Mouse (Mus musculus) forebrain, embryonic 10.5 days (tissue): ENCODE results near the gene Xxylt1. TPM values are rescaled to one million over a fixed set of nuclear protein-coding genes. Genes with fewer than 3 reads are reported as not detected.

Source experiments
- DNase-seq: peaks from one replicate; pipeline ENCODE4 v3.0.0-alpha.2; 2017; ENCODE audit warnings: low spot score; ENCODE audit errors: extremely low spot score
- H3K27ac ChIP-seq: fragments of 300-500 bp; sonication (generic); 2 replicates; pipeline ENCODE4 v1.5.1; 2016; ENCODE audit warnings: mild to moderate bottlenecking
- H3K27me3 ChIP-seq: fragments of 300-500 bp; sonication (generic); 2 replicates; pipeline ENCODE4 v1.6.1; 2016; ENCODE audit warnings: mild to moderate bottlenecking; ENCODE audit not compliant: poor library complexity, severe bottlenecking
- H3K36me3 ChIP-seq: fragments of 300-500 bp; sonication (generic); replicated peaks from 2 replicates; pipeline ENCODE4 v1.6.1; 2016; ENCODE audit warnings: mild to moderate bottlenecking, moderate library complexity
- H3K4me1 ChIP-seq: fragments of 300-500 bp; sonication (generic); 2 replicates; pipeline ENCODE4 v1.6.1; 2016
- H3K4me3 ChIP-seq: fragments of 300-500 bp; sonication (generic); 2 replicates; pipeline ENCODE4 v1.5.1; 2016; ENCODE audit warnings: mild to moderate bottlenecking, moderate library complexity
- H3K9me3 ChIP-seq: fragments of 300-500 bp; sonication (generic); 2 replicates; pipeline ENCODE4 v1.6.1; 2016; ENCODE audit warnings: mild to moderate bottlenecking, moderate library complexity
- WGBS: fragments of 180-500 bp; shearing (Covaris S2); methylation state at CpG from one replicate; pipeline ENCODE4 v1.1.7; 2016; 5-methylcytosine and 5-hydroxymethylcytosine counted together
- polyA plus RNA-seq: library from polyadenylated mRNA; unstranded; fragments of >200 nt; fragmentation: Nextera tagmentation; extraction: Ambion mirVana; gene quantifications from 2 replicates; pipeline ENCODE4 v1.2.1, GENCODE M21; 2016

Gene Xxylt1
- polyA plus RNA-seq, 1 experiment from 2014 or later, result 13.9 TPM

DNA sequence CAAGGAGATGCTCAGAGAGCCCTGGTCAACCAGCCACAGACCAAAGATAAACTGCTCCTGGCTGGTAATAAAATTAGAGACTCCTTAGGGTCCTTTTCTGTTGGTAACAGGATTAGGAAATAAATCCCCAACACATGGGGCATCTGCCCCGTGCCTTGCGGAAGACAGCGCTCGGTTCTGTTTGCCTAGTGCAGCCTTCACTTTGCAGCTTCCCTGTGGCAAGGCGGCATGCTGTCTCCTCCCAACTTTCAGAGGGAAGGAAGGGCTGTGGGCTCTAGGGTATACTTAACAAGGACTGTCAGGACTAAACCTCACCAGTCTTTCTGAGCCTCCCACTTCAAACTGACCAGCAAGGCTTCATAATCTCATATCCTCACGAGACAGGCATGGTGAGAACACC lies 103.5 kb downstream of the Xxylt1 start:
- Histone ChIP-seq H3K9me3 (no peaks in the 10 kb centered on the region), H3K4me3 (no peak overlapping the region), H3K27ac (0 out of 2 replicates have a peak overlapping the region, but pooled peaks have one; percentile 25), H3K4me1 (peaks cover 20% of the 10 kb centered on the region), H3K27me3 (no peaks in the 10 kb centered on the region), H3K36me3 (no peaks in the 10 kb centered on the region)
- 58% methylated on average over 6 of the region's 6 CpGs for WGBS
- DNase-seq, result no peak

- Histone ChIP-seq H3K4me1 (peaks cover 20% of the 10 kb centered on the region), H3K27ac (0 out of 2 replicates have a peak overlapping the region, but pooled peaks have one; percentile 25), H3K27me3 (no peaks in the 10 kb centered on the region), H3K9me3 (no peaks in the 10 kb centered on the region), H3K36me3 (no peaks in the 10 kb centered on the region), H3K4me3 (no peak overlapping the region)
- DNase-seq, result peak; percentile 91
- WGBS, result 6% methylated on average over 3 of the region's 3 CpGs
Observed at GRCm38 (mm10) chr16:30977186-30977585, 104.0 kb downstream of the Xxylt1 start.

DNA sequence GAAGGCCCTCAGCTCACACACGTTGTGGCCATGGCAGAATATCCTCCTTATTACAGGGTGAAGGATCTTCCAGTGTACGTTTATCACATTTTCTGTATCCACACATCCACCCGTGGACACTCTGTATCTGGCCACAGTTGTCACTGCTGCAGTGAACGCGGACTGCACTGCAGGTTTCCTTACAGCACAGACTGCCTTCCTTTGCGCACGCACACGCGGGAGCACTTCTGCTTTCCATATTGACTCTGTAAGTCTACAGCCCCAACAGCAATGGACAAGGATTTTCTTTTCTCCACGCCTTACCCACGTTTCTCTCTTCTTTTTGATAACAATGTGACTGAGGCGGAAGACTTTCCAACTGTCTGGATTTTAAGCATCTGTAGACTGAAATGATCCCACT lies 106.7 kb downstream of the Xxylt1 start:
- Histone ChIP-seq H3K9me3 (no peaks in the 10 kb centered on the region), H3K4me3 (no peak overlapping the region), H3K27me3 (no peaks in the 10 kb centered on the region), H3K4me1 (peaks cover 24% of the 10 kb centered on the region), H3K27ac (no peak overlapping the region; the same call in 1 of the 2 replicates), H3K36me3 (no peaks in the 10 kb centered on the region)
- DNase-seq, result no peak
- 93% methylated on average over 12 of the region's 12 CpGs for WGBS

DNA sequence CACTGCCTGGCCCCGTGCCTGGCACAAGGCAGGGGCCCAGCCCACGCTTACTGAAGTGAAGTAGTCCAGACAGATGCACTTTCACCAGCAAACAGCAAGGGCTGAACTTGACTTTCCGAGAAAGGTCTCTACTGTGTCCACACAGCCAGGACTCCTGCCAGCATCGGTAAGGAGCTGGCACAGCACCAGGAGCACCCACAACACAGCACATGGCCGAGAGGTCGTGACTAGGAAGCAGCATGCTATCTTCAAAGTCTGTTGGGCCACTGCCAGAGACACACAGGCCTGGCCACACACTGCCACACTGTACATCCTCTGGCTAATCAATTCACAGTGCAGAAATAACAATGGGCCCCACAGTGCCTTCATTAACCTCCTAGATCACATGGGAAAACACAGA lies 107.8 kb downstream of the Xxylt1 start:
- no peaks in the 10 kb centered on the region for H3K36me3 ChIP-seq
- 0 out of 2 replicates have a peak overlapping the region, but pooled peaks have one; percentile 25 for H3K27ac ChIP-seq
- H3K9me3 ChIP-seq, result no peaks in the 10 kb centered on the region
- no peaks in the 10 kb centered on the region for H3K27me3 ChIP-seq
- H3K4me3 ChIP-seq, result no peak overlapping the region
- WGBS, result 80% methylated on average over 6 of the region's 6 CpGs
- no peak for DNase-seq
- peaks cover 28% of the 10 kb centered on the region for H3K4me1 ChIP-seq

- no peak for DNase-seq
- Histone ChIP-seq H3K27ac (no peak overlapping the region), H3K4me1 (peaks cover 20% of the 10 kb centered on the region), H3K4me3 (no peak overlapping the region), H3K27me3 (no peaks in the 10 kb centered on the region), H3K9me3 (no peaks in the 10 kb centered on the region), H3K36me3 (no peaks in the 10 kb centered on the region)
- WGBS, result 88% methylated on average over 18 of the region's 18 CpGs
Observed at GRCm38 (mm10) chr16:30971950-30972541, 109.2 kb downstream of the Xxylt1 start.

DNA sequence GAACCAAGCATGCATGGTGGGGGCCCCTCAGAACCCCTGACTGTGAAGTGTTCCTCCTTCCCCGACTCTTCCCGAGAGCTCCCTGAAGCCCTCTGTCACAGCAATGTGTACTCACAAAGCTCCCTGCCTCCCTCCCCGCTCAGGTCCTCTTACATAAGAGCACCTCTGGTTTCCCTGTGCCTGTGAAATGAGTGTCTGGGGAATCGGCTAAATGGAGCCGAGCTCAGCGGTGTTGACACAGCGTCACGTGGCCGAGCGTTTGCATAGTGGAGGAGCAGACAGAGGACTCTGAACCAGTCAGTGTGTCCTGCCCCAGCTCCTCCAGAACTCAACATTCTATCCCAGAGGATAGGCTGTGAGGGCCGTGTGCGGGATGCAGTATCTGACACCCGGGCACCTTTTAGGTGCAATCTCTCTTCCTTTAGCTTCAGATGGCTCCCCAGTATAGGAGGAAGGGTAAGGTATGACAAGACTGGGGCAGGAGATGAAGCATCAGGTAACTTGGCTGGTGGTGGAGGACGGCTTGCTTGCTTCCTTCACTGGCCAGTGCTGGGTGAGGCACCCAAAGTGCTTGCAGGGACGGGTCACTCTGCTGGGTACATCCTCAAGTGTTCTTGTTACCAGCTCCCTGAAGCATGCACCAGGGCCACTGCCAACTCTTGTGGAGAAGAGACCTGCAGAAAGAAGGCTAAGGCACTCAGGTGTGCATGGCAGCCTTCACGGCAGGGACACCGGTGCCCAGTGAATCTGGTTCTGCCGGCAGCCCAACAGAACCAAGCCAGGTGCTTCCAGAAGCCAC lies 111.8 kb downstream of the Xxylt1 start:
- peak overlapping the region; percentile 30; the same call in 1 of the 2 replicates for H3K27ac ChIP-seq
- H3K4me3 ChIP-seq, result no peak overlapping the region
- H3K4me1 ChIP-seq, result peaks cover 22% of the 10 kb centered on the region
- DNase-seq, result no peak
- no peaks in the 10 kb centered on the region for H3K9me3 ChIP-seq
- H3K36me3 ChIP-seq, result 0 out of 2 replicates have a peak, but pooled peaks cover 5% of the 10 kb centered on the region
- H3K27me3 ChIP-seq, result no peaks in the 10 kb centered on the region
- 84% methylated on average over 18 of the region's 18 CpGs for WGBS

DNA sequence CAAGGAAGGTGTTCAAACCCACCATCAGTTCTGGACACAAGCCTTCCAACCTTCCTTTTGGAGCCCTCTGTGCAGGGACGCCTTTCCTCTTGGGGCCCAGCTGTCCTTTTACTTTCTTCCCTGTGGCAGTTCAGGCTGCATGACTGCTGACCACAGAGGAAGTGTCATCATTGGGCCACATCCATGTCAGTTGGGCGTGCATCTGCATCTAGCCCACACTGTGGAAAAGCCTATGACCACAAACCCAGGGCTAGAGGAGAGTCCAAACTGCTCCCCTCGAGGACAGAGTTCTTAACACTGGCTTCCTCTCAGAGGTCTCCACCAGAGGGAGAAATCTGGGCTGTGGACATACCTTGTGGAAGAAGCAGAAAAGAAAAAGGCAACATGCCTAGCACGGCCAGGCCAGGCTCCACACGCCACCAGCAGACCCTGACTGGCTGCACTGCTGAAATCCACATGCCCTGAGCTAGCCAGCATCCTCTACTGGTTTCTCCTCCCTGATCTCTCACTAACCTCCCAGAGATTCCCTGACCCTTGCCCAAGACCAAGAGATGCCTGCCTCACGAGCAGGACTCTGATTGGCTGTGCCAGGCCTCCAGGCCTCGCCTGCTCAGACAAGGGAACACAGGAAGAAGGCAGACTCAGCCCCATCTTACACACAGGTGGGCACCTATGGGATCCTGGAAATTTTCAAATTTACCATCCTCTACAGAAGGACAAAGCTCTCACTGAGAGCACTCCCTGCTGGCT lies 112.7 kb downstream of the Xxylt1 start:
- Histone ChIP-seq H3K36me3 (0 out of 2 replicates have a peak, but pooled peaks cover 5% of the 10 kb centered on the region), H3K27me3 (no peaks in the 10 kb centered on the region), H3K9me3 (no peaks in the 10 kb centered on the region), H3K27ac (no peak overlapping the region), H3K4me1 (peaks cover 24% of the 10 kb centered on the region), H3K4me3 (no peak overlapping the region)
- WGBS, result 85% methylated on average over 7 of the region's 7 CpGs
- DNase-seq, result no peak

GRCm38 (mm10) chr16:30966684-30967083 lies 114.5 kb downstream of the Xxylt1 start:
- Histone ChIP-seq H3K27me3 (no peaks in the 10 kb centered on the region), H3K4me3 (no peak overlapping the region), H3K36me3 (0 out of 2 replicates have a peak, but pooled peaks cover 5% of the 10 kb centered on the region), H3K4me1 (peaks cover 20% of the 10 kb centered on the region), H3K27ac (no peak overlapping the region), H3K9me3 (no peaks in the 10 kb centered on the region)
- no peak for DNase-seq
- WGBS, result 87% methylated on average over 5 of the region's 5 CpGs

DNA sequence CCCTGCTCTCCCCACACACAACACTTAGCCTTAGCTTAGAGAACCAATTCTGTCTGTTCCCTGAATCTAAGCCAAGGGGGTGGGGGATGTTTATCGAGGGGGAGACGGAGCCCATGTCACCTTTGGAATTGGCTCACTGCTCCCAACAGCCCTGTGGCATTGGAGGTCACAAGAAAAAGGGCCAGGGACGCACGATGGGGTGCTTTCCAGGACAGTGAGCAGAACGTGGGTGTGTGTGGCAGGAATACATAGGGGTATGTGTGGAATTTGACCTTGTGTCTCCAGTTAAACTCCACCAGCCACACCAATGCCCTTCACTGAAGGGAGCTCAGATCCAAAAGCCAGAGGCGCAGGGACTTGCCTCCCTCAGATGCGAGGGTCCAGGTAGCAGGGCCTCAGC lies 116.3 kb downstream of the Xxylt1 start:
- H3K36me3 ChIP-seq, result 0 out of 2 replicates have a peak, but pooled peaks cover 5% of the 10 kb centered on the region
- peak overlapping the region; percentile 49; the same call in 1 of the 2 replicates for H3K27ac ChIP-seq
- H3K4me1 ChIP-seq, result peaks cover 19% of the 10 kb centered on the region
- H3K27me3 ChIP-seq, result no peaks in the 10 kb centered on the region
- no peak for DNase-seq
- no peaks in the 10 kb centered on the region for H3K9me3 ChIP-seq
- 80% methylated on average over 7 of the region's 7 CpGs for WGBS
- H3K4me3 ChIP-seq, result no peak overlapping the region

DNA sequence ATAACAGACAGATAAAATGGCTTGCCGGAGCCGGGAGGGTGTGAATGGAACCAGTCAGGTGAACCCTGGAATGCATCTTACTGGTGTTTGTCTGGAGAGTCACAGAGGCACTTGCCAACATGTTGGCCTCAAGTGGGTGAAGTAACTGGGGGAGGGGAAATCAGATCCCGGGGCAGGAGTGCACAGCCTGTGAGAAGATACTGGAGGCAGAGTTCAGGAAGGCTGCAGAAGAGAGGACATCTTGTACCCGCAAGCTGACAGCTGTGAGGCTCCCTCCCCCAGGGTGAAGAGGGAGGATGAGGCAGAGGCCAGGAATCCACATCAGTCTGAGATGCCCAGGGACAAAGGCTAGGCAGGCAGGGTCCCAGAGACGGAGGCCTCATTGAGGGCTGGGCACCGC lies 116.8 kb downstream of the Xxylt1 start:
- H3K4me3 ChIP-seq, result no peak overlapping the region
- 81% methylated on average over 6 of the region's 6 CpGs for WGBS

GRCm38 (mm10) chr16:30962515-30962914 lies 118.7 kb downstream of the Xxylt1 start:
- H3K36me3 ChIP-seq, result peaks cover 5% of the 10 kb centered on the region; the same call in 1 of the 2 replicates
- 91% methylated on average over 8 of the region's 8 CpGs for WGBS
- H3K4me1 ChIP-seq, result peaks cover 11% of the 10 kb centered on the region
- H3K9me3 ChIP-seq, result no peaks in the 10 kb centered on the region
- no peak overlapping the region for H3K4me3 ChIP-seq
- DNase-seq, result no peak
- H3K27me3 ChIP-seq, result no peaks in the 10 kb centered on the region
- H3K27ac ChIP-seq, result 0 out of 2 replicates have a peak overlapping the region, but pooled peaks have one; percentile 13

More for the DNA sequence above, 116.8 kb downstream of the Xxylt1 start:
- Histone ChIP-seq H3K9me3 (no peaks in the 10 kb centered on the region), H3K4me1 (peaks cover 15% of the 10 kb centered on the region), H3K27ac (peak overlapping the region; percentile 49; the same call in 1 of the 2 replicates), H3K36me3 (0 out of 2 replicates have a peak, but pooled peaks cover 5% of the 10 kb centered on the region), H3K27me3 (no peaks in the 10 kb centered on the region)
- DNase-seq, result no peak

GRCm38 (mm10) chr16:30961176-30961575 lies 120.1 kb downstream of the Xxylt1 start:
- no peak overlapping the region for H3K27ac ChIP-seq
- H3K9me3 ChIP-seq, result no peaks in the 10 kb centered on the region
- H3K4me1 ChIP-seq, result peaks cover 11% of the 10 kb centered on the region
- H3K36me3 ChIP-seq, result peaks cover 16% of the 10 kb centered on the region
- WGBS, result 92% methylated on average over 8 of the region's 8 CpGs
- no peak overlapping the region for H3K4me3 ChIP-seq
- H3K27me3 ChIP-seq, result no peaks in the 10 kb centered on the region
- DNase-seq, result no peak
